Mouse (Mus musculus) midbrain, embryonic 10.5 days (tissue): ENCODE data around the gene Ndufc1. TPM values are rescaled to one million over a fixed set of nuclear protein-coding genes. Genes with fewer than 3 reads are reported as not detected.
A peak's percentile ranks its signal among the peaks of the same experiment; 100 is the strongest.
"Not testable (repeated sequence)": the region's sequence is repeated elsewhere in the genome, so short reads cannot be mapped to it uniquely, and the experiment has no call there.

Experiments
- DNase-seq: peaks from one replicate; pipeline ENCODE4 v3.0.0-alpha.2; 2017; ENCODE audit warnings: low spot score
- H3K27ac ChIP-seq: fragments of 300-500 bp; sonication (generic); replicated peaks from 2 replicates; pipeline ENCODE4 v1.5.1; 2016; ENCODE audit warnings: mild to moderate bottlenecking
- H3K27me3 ChIP-seq: fragments of 300-500 bp; sonication (generic); 2 replicates; pipeline ENCODE4 v1.6.1; 2016; ENCODE audit warnings: low read depth, mild to moderate bottlenecking; ENCODE audit not compliant: poor library complexity, severe bottlenecking
- H3K36me3 ChIP-seq: fragments of 300-500 bp; sonication (generic); 2 replicates; pipeline ENCODE4 v1.6.1; 2016; ENCODE audit warnings: mild to moderate bottlenecking, moderate library complexity
- H3K4me1 ChIP-seq: fragments of 300-500 bp; sonication (generic); 2 replicates; pipeline ENCODE4 v1.6.1; 2016
- H3K4me3 ChIP-seq: fragments of 300-500 bp; sonication (generic); 2 replicates; pipeline ENCODE4 v1.5.1; 2016; ENCODE audit warnings: mild to moderate bottlenecking, moderate library complexity
- H3K9me3 ChIP-seq: fragments of 300-500 bp; sonication (generic); replicated peaks from 2 replicates; pipeline ENCODE4 v1.6.1; 2016; ENCODE audit warnings: mild to moderate bottlenecking
- WGBS: fragments of 180-500 bp; shearing (Covaris S2); methylation state at CpG from one replicate; pipeline ENCODE4 v1.1.7; 2016; 5-methylcytosine and 5-hydroxymethylcytosine counted together
- polyA plus RNA-seq: library from polyadenylated mRNA; unstranded; fragments of >200 nt; fragmentation: Nextera tagmentation; extraction: Ambion mirVana; gene quantifications from 2 replicates; pipeline ENCODE4 v1.2.1, GENCODE M21; 2016

Ndufc1 gene
- polyA plus RNA-seq, 1 experiment from 2014 or later, result 718 TPM

DNA sequence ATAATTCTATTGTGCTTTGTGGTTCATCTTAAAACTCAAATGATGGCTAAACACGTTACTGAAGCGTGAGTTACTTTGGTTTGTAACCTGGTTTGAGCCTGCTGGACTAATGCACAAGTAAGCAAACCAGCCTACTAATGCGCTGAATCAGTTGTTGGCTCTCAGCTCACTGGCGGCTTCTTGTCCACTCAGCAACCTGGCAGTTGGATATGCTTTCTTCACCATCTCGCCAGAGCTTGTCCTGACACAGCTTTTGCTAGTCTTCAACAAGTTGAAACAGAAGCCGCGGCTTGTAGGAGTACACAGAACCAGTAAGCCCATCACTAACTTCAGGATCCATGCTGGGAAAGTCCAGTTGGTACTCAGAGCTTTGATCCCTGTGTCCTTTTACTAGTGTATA lies 3.7 kb upstream of the Ndufc1 start:
- Histone ChIP-seq H3K27ac (no peak overlapping the region), H3K4me3 (no peak overlapping the region), H3K4me1 (peaks cover 26% of the 10 kb centered on the region), H3K36me3 (no peaks in the 10 kb centered on the region), H3K27me3 (no peaks in the 10 kb centered on the region), H3K9me3 (no peaks in the 10 kb centered on the region)
- WGBS, result 92% methylated on average over 7 of the region's 7 CpGs
- DNase-seq, result no peak

DNA sequence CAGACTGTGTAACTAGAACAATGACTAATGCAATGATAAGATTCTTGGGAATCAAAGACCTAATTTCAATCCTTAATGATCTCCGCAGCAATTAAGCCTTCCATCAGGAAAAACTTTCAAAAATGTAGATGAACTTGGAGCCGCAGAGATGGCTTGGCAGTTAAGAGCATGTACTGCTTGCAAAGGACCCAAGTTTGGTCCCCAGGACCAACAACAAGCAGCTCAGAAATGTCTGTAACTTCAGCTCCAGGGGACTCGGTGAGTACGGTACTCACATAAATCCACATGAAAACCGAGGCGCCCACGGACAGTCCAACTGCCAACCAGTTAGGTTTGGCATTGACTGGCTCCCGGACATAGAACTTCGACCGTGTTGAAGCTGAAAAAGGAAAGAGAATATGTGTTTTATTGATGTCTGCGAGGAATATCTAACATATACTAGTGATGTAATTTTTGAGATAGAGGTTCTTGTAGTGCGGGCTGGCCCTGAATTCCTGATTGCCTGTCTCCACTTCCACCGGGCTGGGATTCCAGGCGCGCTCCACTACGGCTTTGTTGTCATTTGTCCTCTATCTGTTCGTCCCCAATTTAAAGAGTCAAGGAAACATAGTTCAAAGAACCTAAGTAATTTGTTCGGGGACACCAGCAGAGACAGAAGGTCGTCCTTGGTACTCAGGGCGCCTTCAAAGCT lies 773 bp downstream of the Ndufc1 start:
- Histone ChIP-seq H3K36me3 (peaks cover 41% of the 10 kb centered on the region), H3K4me1 (peaks cover 17% of the 10 kb centered on the region), H3K27me3 (no peaks in the 10 kb centered on the region), H3K27ac (peak overlapping the region; percentile 97), H3K4me3 (peak overlapping the region; percentile 73), H3K9me3 (no peaks in the 10 kb centered on the region)
- DNase-seq, result no peak
- 29% methylated on average over 20 of the region's 20 CpGs for WGBS

DNA sequence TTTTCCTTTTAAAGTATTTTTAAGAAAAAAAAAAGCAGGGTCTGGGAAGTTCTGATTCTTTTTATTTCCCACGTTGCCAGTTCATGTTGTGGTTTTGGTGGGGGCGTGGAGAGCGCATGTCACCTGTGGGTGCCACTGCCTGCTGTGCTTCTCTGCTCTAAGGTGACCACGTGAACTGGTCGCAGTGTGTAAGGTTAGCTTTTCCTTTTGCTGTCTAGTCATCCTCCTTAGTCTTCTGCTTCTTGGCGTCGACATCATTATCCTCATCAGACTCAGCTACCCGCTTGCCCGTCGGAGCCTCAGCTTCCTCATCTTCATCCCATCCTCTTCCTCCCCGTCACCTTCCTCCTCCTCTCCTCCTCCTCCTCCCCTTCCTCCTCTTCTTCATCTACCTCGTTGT lies 6.2 kb downstream of the Ndufc1 start:
- Histone ChIP-seq H3K4me3 (no peak overlapping the region), H3K4me1 (peaks cover 31% of the 10 kb centered on the region), H3K36me3 (peaks cover 47% of the 10 kb centered on the region), H3K9me3 (no peaks in the 10 kb centered on the region), H3K27ac (no peak overlapping the region), H3K27me3 (peaks cover 10% of the 10 kb centered on the region)
- no peak for DNase-seq
- 93% methylated on average over 12 of the region's 12 CpGs for whole genome bisulfite sequencing

DNA sequence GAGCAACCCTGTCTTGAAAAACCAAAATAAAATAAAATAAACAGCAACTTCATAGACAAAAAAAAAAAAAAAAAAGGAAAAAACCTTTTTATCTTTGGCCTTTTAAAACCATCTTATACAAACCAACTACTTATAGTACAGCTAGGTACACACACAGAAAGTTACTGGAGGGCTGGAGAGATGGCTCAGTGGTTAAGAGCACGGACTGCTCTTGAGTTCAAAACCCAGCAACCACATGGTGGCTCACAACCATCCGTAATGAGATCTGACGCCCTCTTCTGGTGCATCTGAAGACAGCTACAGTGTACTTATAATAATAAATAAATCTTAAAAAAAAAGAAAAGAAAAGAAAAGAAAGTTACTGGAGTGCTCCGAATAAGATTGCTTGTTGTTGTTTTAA lies 6.7 kb downstream of the Ndufc1 start:
- not testable (repeated sequence) for H3K4me3 ChIP-seq, H3K27ac ChIP-seq, H3K9me3 ChIP-seq, DNase-seq
- peaks cover 46% of the 10 kb centered on the region for H3K36me3 ChIP-seq
- 70% methylated on average over 4 of the region's 4 CpGs for WGBS
- peaks cover 16% of the 10 kb centered on the region for H3K27me3 ChIP-seq
- H3K4me1 ChIP-seq, result peaks cover 27% of the 10 kb centered on the region

DNA sequence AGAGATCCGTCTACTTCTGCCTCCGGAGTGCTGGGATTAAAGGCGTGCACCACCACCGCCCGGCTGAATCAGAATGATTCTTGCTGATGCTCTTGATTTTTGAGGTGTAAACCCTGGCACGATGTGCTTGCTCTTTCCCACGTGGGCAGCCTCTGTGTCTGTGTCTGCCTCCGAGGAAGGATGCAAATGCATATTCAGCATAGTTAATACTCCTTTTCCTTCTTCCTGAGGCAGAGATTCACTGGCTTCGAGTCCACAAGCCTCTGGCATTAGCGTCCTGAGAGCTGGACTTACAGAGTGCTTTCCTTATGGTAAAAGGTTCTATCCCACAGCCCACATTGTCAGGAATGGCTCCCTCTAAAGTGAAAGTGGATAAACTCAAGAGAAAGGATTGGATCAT lies 8.1 kb downstream of the Ndufc1 start:
- peaks cover 32% of the 10 kb centered on the region for H3K36me3 ChIP-seq
- DNase-seq, result peak; percentile 16
- H3K4me1 ChIP-seq, result peaks cover 34% of the 10 kb centered on the region
- H3K27me3 ChIP-seq, result peaks cover 29% of the 10 kb centered on the region
- 84% methylated on average over 10 of the region's 10 CpGs for WGBS
- H3K9me3 ChIP-seq, result no peaks in the 10 kb centered on the region
- no peak overlapping the region for H3K4me3 ChIP-seq
- H3K27ac ChIP-seq, result no peak overlapping the region

DNA sequence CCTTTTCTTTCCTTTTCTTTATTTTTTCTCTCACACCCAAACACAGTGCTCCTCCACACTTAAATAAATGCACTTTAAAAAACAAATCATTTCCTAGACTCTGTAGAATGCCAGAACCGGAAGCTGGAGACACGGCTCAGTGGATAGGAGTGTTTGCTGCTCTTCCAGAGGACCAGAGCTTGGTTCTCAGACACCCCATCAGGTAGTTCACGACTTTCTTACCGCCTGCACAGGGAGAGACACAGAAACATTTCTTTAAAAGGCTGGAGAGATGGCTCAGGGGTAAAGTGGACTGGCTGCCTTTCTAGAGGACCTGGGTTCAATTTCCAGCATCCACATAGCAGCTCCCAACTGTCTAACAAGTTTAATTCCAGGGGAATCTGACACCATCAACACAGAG lies 9.3 kb downstream of the Ndufc1 start:
- WGBS, result 63% methylated on average over 4 of the region's 4 CpGs
- 0 out of 2 replicates have a peak overlapping the region, but pooled peaks have one; percentile 0 for H3K27ac ChIP-seq
- H3K36me3 ChIP-seq, result peaks cover 21% of the 10 kb centered on the region
- no peak for DNase-seq
- H3K4me3 ChIP-seq, result no peak overlapping the region
- no peaks in the 10 kb centered on the region for H3K9me3 ChIP-seq
- peaks cover 43% of the 10 kb centered on the region for H3K4me1 ChIP-seq
- H3K27me3 ChIP-seq, result peaks cover 38% of the 10 kb centered on the region

DNA sequence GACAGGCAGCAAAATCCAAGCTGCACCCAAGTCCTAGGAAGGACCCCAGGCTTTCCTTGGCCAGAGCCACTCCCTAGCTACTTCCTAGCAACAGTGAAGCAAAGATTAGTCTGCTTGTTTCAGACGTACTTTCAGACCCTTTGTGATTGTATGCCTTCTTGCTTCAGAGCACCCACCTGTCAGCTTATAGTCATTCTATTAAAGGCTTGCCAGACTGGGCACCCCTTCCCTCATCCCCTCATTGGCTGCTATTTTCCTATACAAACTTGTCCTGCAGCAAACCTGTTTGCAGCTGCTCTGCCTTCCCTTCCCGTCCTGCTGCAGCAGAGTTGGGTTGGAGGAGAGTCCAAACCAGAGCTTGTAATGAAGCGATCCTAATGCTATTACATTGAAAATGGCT lies 10.1 kb downstream of the Ndufc1 start:
- DNase-seq, result peak; percentile 44

DNA sequence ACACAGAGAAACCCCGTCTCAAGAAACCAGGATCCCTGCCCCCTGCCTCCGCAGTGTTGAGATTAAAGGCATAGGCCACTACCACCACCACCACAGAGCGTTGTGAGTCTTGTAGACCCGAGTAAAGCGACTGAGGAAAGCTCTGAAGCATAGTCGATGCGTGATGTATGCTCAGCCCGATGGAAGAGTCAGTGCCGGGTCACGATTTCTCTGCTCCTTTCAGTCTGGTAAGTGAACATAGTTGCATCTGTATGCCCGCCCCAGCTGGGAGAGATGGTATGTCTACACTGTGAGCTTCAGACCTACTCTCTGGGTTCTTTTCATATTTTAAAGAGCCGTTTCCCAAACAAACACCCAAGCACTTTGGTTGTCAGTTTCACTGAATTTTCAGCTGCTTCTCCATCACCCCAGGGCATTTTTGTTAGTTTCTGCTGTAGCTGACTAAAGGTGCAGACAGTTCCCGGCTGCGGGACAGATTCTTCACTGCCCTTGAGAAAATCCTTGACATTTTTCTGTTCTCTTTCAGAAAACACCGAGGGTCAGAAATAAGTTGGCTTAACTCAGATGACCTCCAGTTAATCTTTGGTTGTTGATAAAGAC lies 11.0 kb downstream of the Ndufc1 start:
- no peak overlapping the region; the same call in 1 of the 2 replicates for H3K27ac ChIP-seq
- peaks cover 38% of the 10 kb centered on the region for H3K27me3 ChIP-seq

More for the DNA sequence above, 10.1 kb downstream of the Ndufc1 start:
- peaks cover 43% of the 10 kb centered on the region for H3K4me1 ChIP-seq
- no peaks in the 10 kb centered on the region for H3K9me3 ChIP-seq
- peak overlapping the region; percentile 0; the same call in 1 of the 2 replicates for H3K27ac ChIP-seq
- WGBS, result 9% methylated on average over 3 of the region's 3 CpGs
- H3K36me3 ChIP-seq, result peaks cover 13% of the 10 kb centered on the region
- H3K4me3 ChIP-seq, result no peak overlapping the region
- H3K27me3 ChIP-seq, result peaks cover 38% of the 10 kb centered on the region

DNA sequence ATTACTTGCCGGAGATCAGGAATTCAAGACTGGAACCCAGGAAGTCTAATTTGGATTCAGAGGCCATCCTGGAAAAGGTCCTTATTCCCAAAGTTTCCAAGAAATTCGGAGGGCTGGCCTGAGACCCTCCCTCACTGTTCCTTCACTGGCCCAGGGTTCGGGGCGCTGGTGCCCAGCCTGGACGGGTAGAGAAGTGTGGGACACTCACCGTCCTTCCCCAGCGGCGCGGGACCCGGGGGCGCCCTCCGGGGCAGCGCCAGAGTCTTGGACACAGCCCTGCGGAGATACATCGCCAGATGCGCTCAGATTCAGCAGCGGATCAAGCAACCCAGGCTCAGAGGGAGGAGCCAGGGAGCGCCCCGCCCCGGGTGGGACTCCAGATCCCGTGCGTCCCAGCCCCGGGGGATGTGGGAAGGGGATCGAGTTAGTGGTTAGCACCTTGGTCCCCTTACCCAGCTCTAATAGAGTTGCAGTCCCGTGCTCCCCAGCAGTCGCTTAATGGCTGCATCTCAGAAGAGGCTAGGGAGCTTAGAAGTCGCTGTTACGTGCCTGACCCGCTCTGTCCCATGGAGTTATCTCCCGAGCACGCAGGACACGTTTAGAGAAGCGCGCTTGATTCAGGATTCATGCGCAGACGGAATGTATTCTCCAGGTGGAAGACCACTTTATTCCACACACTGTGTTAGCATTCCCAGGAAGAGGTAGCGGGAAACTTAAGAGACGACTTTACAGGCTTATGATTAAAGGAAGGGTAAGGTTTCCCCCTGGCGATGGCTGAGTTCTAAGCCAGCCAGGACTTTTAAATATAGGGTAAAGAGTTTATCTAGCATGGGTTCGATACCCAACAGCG lies 12.3 kb downstream of the Ndufc1 start, which contains the start of gene Mgarp:
Mgarp (minus strand) TSS at position 520 of the 850 bp plus-strand sequence.
- H3K27ac ChIP-seq, result peak within 1 kb of the TSS; percentile 83

More for the DNA sequence above, 11.0 kb downstream of the Ndufc1 start:
- WGBS, result 53% methylated on average over 15 of the region's 15 CpGs
- no peak overlapping the region for H3K4me3 ChIP-seq
- peak; percentile 14 for DNase-seq
- peaks cover 43% of the 10 kb centered on the region for H3K4me1 ChIP-seq
- H3K36me3 ChIP-seq, result peaks cover 4% of the 10 kb centered on the region
- H3K9me3 ChIP-seq, result no peaks in the 10 kb centered on the region

DNA sequence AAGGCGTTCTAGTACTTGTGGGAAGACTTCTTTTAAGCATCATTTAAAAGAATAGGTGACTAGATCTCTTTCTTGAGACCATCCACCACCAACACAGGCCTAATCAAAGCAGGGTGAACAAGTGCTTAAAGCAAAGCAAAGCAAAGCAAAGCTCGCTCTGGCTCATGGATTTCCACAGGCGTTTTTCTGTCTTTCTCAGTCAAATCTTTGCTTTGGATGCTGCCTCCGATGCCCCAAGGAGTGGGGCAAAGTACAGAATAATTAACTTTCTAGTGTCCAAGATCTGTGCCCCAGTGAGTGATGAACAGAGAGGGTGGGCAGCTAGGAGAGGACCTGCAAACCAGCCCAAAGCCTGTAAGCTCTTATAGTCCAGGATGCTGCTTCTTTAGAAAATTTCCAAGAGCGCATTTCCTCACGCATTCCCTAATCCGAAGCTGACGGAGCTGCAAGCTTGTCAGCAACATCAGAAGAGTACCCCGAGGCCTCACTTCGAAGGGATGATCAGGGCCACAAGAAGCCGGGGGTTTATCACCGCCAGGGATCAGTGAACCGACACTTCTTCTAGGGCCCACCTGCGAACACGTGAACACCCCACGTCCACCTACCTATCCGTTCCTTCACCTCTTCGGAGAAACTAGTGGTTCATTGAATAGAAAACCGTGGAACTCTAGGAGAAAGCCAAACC lies 13.2 kb downstream of the Ndufc1 start:
- 11% methylated on average over 19 of the region's 19 CpGs for WGBS
- Histone ChIP-seq H3K27me3 (peaks cover 38% of the 10 kb centered on the region), H3K27ac (no peak overlapping the region; the same call in 1 of the 2 replicates), H3K9me3 (no peaks in the 10 kb centered on the region), H3K4me3 (peak overlapping the region; percentile 60), H3K36me3 (no peaks in the 10 kb centered on the region), H3K4me1 (peaks cover 43% of the 10 kb centered on the region)
- DNase-seq, result peak; percentile 32

More for the DNA sequence above, 12.3 kb downstream of the Ndufc1 start, which contains the start of gene Mgarp:
- H3K4me3 ChIP-seq, result peak within 1 kb of the TSS; percentile 60
- H3K36me3 ChIP-seq, result no peaks in the 10 kb centered on the region
- 3% methylated on average over 41 of the region's 41 CpGs for WGBS
- H3K4me1 ChIP-seq, result peaks cover 43% of the 10 kb centered on the region
- peaks cover 38% of the 10 kb centered on the region for H3K27me3 ChIP-seq
- H3K9me3 ChIP-seq, result no peaks in the 10 kb centered on the region
- DNase-seq, result peak; percentile 84

DNA sequence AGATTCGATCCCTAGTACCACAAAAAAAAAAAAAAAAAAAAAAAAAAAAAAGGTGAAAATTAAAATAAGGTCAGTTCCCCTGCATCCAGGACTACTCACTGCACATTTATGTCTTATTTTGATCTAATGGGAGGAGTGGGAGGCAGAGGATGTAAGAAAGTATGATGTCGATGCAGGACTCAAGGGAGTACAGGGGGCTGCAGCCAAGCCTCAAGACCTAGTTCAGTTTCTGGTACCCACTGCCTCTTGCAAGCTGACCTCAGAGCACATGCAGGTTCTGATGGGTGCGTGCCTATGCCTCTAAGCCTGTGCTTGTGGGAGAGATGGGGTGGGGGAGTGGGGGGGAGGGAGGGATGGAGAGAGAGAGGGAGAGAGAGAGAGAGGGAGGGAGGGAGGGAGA lies 13.9 kb downstream of the Ndufc1 start:
- Histone ChIP-seq H3K4me3 (peak overlapping the region; percentile 60; the same call in 1 of the 2 replicates), H3K36me3 (no peaks in the 10 kb centered on the region), H3K27me3 (peaks cover 38% of the 10 kb centered on the region), H3K27ac (no peak overlapping the region; the same call in 1 of the 2 replicates), H3K9me3 (no peaks in the 10 kb centered on the region), H3K4me1 (peaks cover 43% of the 10 kb centered on the region)
- 55% methylated on average over 3 of the region's 3 CpGs for WGBS
- no peak for DNase-seq

DNA sequence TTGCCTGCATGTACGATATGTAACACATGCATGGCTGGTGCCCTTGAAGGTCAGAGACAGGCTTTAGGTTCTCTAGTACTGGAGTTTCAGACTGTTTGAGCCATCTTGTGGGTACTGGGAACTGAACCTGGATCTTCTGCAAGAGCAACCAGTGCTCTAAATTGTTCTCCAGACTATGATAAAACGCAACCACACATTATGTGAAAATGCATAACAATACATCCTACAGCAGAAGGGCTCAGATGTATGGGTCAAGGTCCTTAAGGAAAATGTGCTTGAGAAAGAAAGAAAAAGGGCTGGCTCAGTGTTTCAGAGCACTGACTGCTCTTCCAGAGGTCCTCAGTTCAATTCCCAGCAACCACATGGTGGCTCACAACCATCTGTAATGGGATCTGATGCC lies 15.1 kb downstream of the Ndufc1 start:
- Histone ChIP-seq H3K9me3 (no peaks in the 10 kb centered on the region), H3K27me3 (peaks cover 50% of the 10 kb centered on the region), H3K27ac (no peak overlapping the region), H3K4me1 (peaks cover 40% of the 10 kb centered on the region), H3K36me3 (no peaks in the 10 kb centered on the region), H3K4me3 (no peak overlapping the region)
- WGBS, result 89% methylated on average over 2 of the region's 2 CpGs
- no peak for DNase-seq
